In the genomic region with DNA sequence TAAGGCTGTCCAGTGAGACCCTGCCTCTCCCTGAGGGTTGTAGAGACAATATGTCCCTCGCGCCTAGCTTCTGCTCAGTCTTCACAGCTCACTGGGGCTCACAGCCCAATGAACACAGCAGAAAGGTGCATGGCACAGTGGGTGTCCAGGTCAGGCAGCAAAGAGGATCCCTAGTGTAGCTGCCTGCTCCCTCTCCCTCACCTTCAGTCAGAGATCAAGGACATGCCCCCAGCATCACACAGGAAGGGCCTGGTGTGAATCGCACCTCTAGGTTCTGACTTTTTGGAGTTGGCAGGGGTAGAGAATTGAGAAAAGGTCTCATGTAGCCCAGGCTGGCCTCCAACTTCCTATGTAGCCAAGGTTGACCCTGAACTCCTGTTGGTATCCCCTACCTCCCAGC, we compare ENCODE assay signal across 13 mouse cellular contexts. TPM values are rescaled to one million over a fixed set of nuclear protein-coding genes. Genes with fewer than 3 reads are reported as not detected.
A peak's percentile ranks its signal among the peaks of the same experiment; 100 is the strongest.
DNase-seq lines count a peak whose midpoint lies in the region; ATAC-seq lines count a peak whose summit lies in the region.
"Had no signal": no experiment of that assay in that cellular context is flagged by ENCODE, and none has a peak within 500 bp of the region (broad histone marks: within the 10 kb centered on the region; RNA-seq: fewer than 3 reads in every experiment).

No protein-coding gene starts in this region.

- H3K27me3 ChIP-seq in midbrain, embryonic 10.5 days (ENCODE audit: low read depth, poor library complexity, severe bottlenecking): peaks cover 18% of the 10 kb centered on the region
- H3K27me3 ChIP-seq in midbrain, embryonic 11.5 days (ENCODE audit: control insufficient read depth, insufficient read depth, low read length): no peaks in the 10 kb centered on the region
- no peaks in the 10 kb centered on the region for H3K27me3 ChIP-seq in liver, embryonic 13.5 days
- H3K27me3 ChIP-seq: embryonic facial prominence, embryonic 15.5 days had no signal

- WGBS in midbrain, embryonic 10.5 days: 80% methylated on average over 3 of the region's 3 CpGs
- 91% methylated on average over 3 of the region's 3 CpGs for WGBS in midbrain, embryonic 11.5 days
- WGBS in liver, embryonic 13.5 days (ENCODE audit: insufficient replicate concordance): 74% methylated on average over 3 of the region's 3 CpGs

- peaks cover 18% of the 10 kb centered on the region for H3K36me3 ChIP-seq in midbrain, embryonic 10.5 days
- H3K36me3 ChIP-seq in midbrain, embryonic 11.5 days (ENCODE audit: control insufficient read depth, insufficient read depth, low read length): peaks cover 8% of the 10 kb centered on the region; the same call in 1 of the 2 replicates
- peaks cover 15% of the 10 kb centered on the region for H3K36me3 ChIP-seq in liver, embryonic 13.5 days

- no peak overlapping the region for H3K4me2 ChIP-seq in midbrain, embryonic 11.5 days
- peak overlapping the region; percentile 89 for H3K4me2 ChIP-seq in liver, embryonic 13.5 days

- no peak for ATAC-seq in midbrain, embryonic 11.5 days (ENCODE audit: low FRiP score)
- no peak for ATAC-seq in liver, embryonic 13.5 days (ENCODE audit: low read depth)

- no peaks in the 10 kb centered on the region for H3K9me3 ChIP-seq in midbrain, embryonic 10.5 days (replicated peaks)
- no peaks in the 10 kb centered on the region for H3K9me3 ChIP-seq in midbrain, embryonic 11.5 days (ENCODE audit: control insufficient read depth, low read length)
- no peaks in the 10 kb centered on the region for H3K9me3 ChIP-seq in liver, embryonic 13.5 days (replicated peaks)
- H3K9me3 ChIP-seq: embryonic facial prominence, embryonic 15.5 days had no signal

- no peak overlapping the region for H3K9ac ChIP-seq in midbrain, embryonic 11.5 days (ENCODE audit: low read length)
- H3K9ac ChIP-seq in liver, embryonic 13.5 days: peak overlapping the region; percentile 50
- H3K9ac ChIP-seq: embryonic facial prominence, embryonic 15.5 days had no signal

- H3K4me3 ChIP-seq in midbrain, embryonic 10.5 days: peak overlapping the region; percentile 96
- H3K4me3 ChIP-seq in midbrain, embryonic 11.5 days (ENCODE audit: low read depth, low read length): no peak overlapping the region
- peak overlapping the region; percentile 100 for H3K4me3 ChIP-seq in liver, embryonic 13.5 days (replicated peaks)

- DNase-seq in heart, adult 11 months: peak; percentile 94
- no peak for DNase-seq in heart, adult 8-10 months (ENCODE audit: low spot score)
- DNase-seq in midbrain, embryonic 10.5 days (ENCODE audit: low spot score): no peak
- no peak for DNase-seq in midbrain, embryonic 11.5 days (ENCODE audit: low spot score, missing footprints)
- no peak for DNase-seq in liver, embryonic 13.5 days
- no peak for DNase-seq in adrenal gland, adult 2 months
- no peak for DNase-seq in embryo, embryonic 11 days
- no peak for DNase-seq in layer of hippocampus, adult 9-11 months
- DNase-seq: cerebellum, adult 8-10 months; left cerebral cortex, postnatal 4 days had no signal

- H3K27ac ChIP-seq in midbrain, embryonic 10.5 days (replicated peaks): peak overlapping the region; percentile 100
- H3K27ac ChIP-seq in midbrain, embryonic 11.5 days (ENCODE audit: low read depth, low read length): no peak overlapping the region
- peak overlapping the region; percentile 95 for H3K27ac ChIP-seq in liver, embryonic 13.5 days

- peaks cover 41% of the 10 kb centered on the region for H3K4me1 ChIP-seq in midbrain, embryonic 10.5 days
- peaks cover 20% of the 10 kb centered on the region for H3K4me1 ChIP-seq in midbrain, embryonic 11.5 days (ENCODE audit: control insufficient read depth, insufficient read depth, low read length)
- peaks cover 70% of the 10 kb centered on the region for H3K4me1 ChIP-seq in liver, embryonic 13.5 days (replicated peaks)

RNA-seq across cellular contexts. Expression of gene Tcf3, which starts 1.4 kb away (rescaled TPM):
- total RNA-seq in heart, adult 8-10 months (2022): 10 to 100 TPM; 15.8 to 18.0 (median 17.6) TPM
- polyA plus RNA-seq in midbrain, embryonic 10.5 days (2016; fragmentation: Nextera tagmentation; extraction: Ambion mirVana): 190 and 191 TPM in 2 replicates
- polyA plus RNA-seq in midbrain, embryonic 11.5 days (2014; fragmentation: Nextera tagmentation; extraction: Ambion mirVana): 135 and 154 TPM in 2 replicates
- 55.2 and 56.2 TPM in 2 replicates for polyA plus RNA-seq in liver, embryonic 13.5 days (2015; fragmentation: Nextera tagmentation; extraction: Ambion mirVana)
- 10 to 100 TPM; 46.6 to 55.4 TPM for total RNA-seq in adrenal gland, adult 2 months (2021)
- 148 and 152 TPM in 2 replicates for polyA plus RNA-seq in adrenal gland, adult 2 months (2012; rRNA removed)

RNA-seq across cellular contexts. Expression of gene Uqcr11, which starts 28.2 kb away (rescaled TPM):
- total RNA-seq in heart, adult 8-10 months (2022): 1,000 to 10,000 TPM; 1,795 to 2,190 (median 1,939) TPM
- polyA plus RNA-seq in midbrain, embryonic 10.5 days (2016; fragmentation: Nextera tagmentation; extraction: Ambion mirVana): 610 and 635 TPM in 2 replicates
- polyA plus RNA-seq in midbrain, embryonic 11.5 days (2014; fragmentation: Nextera tagmentation; extraction: Ambion mirVana): 404 and 476 TPM in 2 replicates
- 474 and 603 TPM in 2 replicates for polyA plus RNA-seq in liver, embryonic 13.5 days (2015; fragmentation: Nextera tagmentation; extraction: Ambion mirVana)
- 1,000 to 10,000 TPM in 1 of 2 experiments, 100 to 1,000 TPM in 1; 714 to 1,027 TPM for total RNA-seq in adrenal gland, adult 2 months (2021)
- 2,955 and 2,958 TPM in 2 replicates for polyA plus RNA-seq in adrenal gland, adult 2 months (2012; rRNA removed)

RNA-seq across cellular contexts. Expression of gene Mbd3, which starts 35.5 kb away (rescaled TPM):
- total RNA-seq in heart, adult 8-10 months (2022): 100 to 1,000 TPM in 1 of 4 experiments, 10 to 100 TPM in 3; 92.9 to 107 (median 97.0) TPM
- polyA plus RNA-seq in midbrain, embryonic 10.5 days (2016; fragmentation: Nextera tagmentation; extraction: Ambion mirVana): 338 and 351 TPM in 2 replicates
- polyA plus RNA-seq in midbrain, embryonic 11.5 days (2014; fragmentation: Nextera tagmentation; extraction: Ambion mirVana): 222 and 252 TPM in 2 replicates
- 81.2 and 87.4 TPM in 2 replicates for polyA plus RNA-seq in liver, embryonic 13.5 days (2015; fragmentation: Nextera tagmentation; extraction: Ambion mirVana)
- 100 to 1,000 TPM; 125 to 146 TPM for total RNA-seq in adrenal gland, adult 2 months (2021)
- polyA plus RNA-seq in adrenal gland, adult 2 months (2012; rRNA removed): 158 and 165 TPM in 2 replicates

RNA-seq across cellular contexts. Expression of gene Mex3d, which starts 47.4 kb away (rescaled TPM):
- 1 to 10 TPM; 5.9 to 9.8 (median 8.3) TPM for total RNA-seq in heart, adult 8-10 months (2022)
- polyA plus RNA-seq in midbrain, embryonic 10.5 days (2016; fragmentation: Nextera tagmentation; extraction: Ambion mirVana): 6.3 and 6.4 TPM in 2 replicates
- polyA plus RNA-seq in midbrain, embryonic 11.5 days (2014; fragmentation: Nextera tagmentation; extraction: Ambion mirVana): 11.8 and 12.4 TPM in 2 replicates
- polyA plus RNA-seq in liver, embryonic 13.5 days (2015; fragmentation: Nextera tagmentation; extraction: Ambion mirVana): 1.0 and 1.1 TPM in 2 replicates
- 10 to 100 TPM; 19.2 to 19.5 TPM for total RNA-seq in adrenal gland, adult 2 months (2021)
- polyA plus RNA-seq in adrenal gland, adult 2 months (2012; rRNA removed): 60.7 and 61.5 TPM in 2 replicates

RNA-seq across cellular contexts. Expression of gene Onecut3, which starts 59.8 kb away (rescaled TPM):
- under 1 TPM in 1 of 4 experiments, not detected in 3; 0.09 TPM for total RNA-seq in heart, adult 8-10 months (2022)
- 1.4 and 2.1 TPM in 2 replicates for polyA plus RNA-seq in midbrain, embryonic 10.5 days (2016; fragmentation: Nextera tagmentation; extraction: Ambion mirVana)
- 2.7 and 2.8 TPM in 2 replicates for polyA plus RNA-seq in midbrain, embryonic 11.5 days (2014; fragmentation: Nextera tagmentation; extraction: Ambion mirVana)
- polyA plus RNA-seq in liver, embryonic 13.5 days (2015; fragmentation: Nextera tagmentation; extraction: Ambion mirVana): 0.02 TPM in 1 of 2 replicates, not detected in the other
- not detected for total RNA-seq in adrenal gland, adult 2 months (2021)
- not detected in 2 replicates for polyA plus RNA-seq in adrenal gland, adult 2 months (2012; rRNA removed)
- total RNA-seq: adrenal gland, postnatal 4 days had no signal
- polyA plus RNA-seq: embryonic facial prominence, embryonic 15.5 days; heart, postnatal 0 days had no signal
